In genomic region chr6:83555972-83556371, GRCm38 (mm10) we compare ENCODE assay signal across 19 mouse cellular contexts. TPM values are rescaled to one million over a fixed set of nuclear protein-coding genes. Genes with fewer than 3 reads are reported as not detected.
"Had no signal": no experiment of that assay in that cellular context is flagged by ENCODE, and none has a peak within 500 bp of the region (broad histone marks: within the 10 kb centered on the region; RNA-seq: fewer than 3 reads in every experiment).

No protein-coding gene starts in this region.

- H3K9me3 ChIP-seq: lung, embryonic 15.5 days; megakaryocyte, embryonic 14.5 days; midbrain, embryonic 13.5 days; midbrain, embryonic 15.5 days; neural tube, embryonic 12.5 days; stomach, embryonic 15.5 days had no signal

- H3K27me3 ChIP-seq: lung, embryonic 15.5 days; megakaryocyte, embryonic 14.5 days; midbrain, embryonic 13.5 days; midbrain, embryonic 15.5 days; neural tube, embryonic 12.5 days; stomach, embryonic 15.5 days had no signal

- ATAC-seq: lung, postnatal 0 days; midbrain, embryonic 13.5 days; midbrain, embryonic 15.5 days had no signal

- H3K4me2 ChIP-seq: lung, embryonic 15.5 days; midbrain, embryonic 11.5 days; midbrain, embryonic 13.5 days; midbrain, embryonic 15.5 days; neural tube, embryonic 12.5 days; stomach, embryonic 15.5 days had no signal

- H3K9ac ChIP-seq: lung, embryonic 15.5 days; midbrain, embryonic 13.5 days; midbrain, embryonic 15.5 days; neural tube, embryonic 12.5 days; stomach, embryonic 15.5 days had no signal

- H3K27ac ChIP-seq: lung, embryonic 15.5 days; macrophage; midbrain, embryonic 13.5 days; midbrain, embryonic 15.5 days; neural tube, embryonic 12.5 days; stomach, embryonic 15.5 days; stomach, postnatal 0 days had no signal

- H3K4me1 ChIP-seq: lung, embryonic 15.5 days; megakaryocyte, embryonic 14.5 days; midbrain, embryonic 13.5 days; midbrain, embryonic 15.5 days; neural tube, embryonic 12.5 days; stomach, embryonic 15.5 days had no signal

- DNase-seq: lung, postnatal 14 days; lung, postnatal 36 days; right cerebral cortex, postnatal 14 days; thymus, adult 2 months; thymus, postnatal 25 days; thymus, postnatal 4 days had no signal

- H3K4me3 ChIP-seq: lung, embryonic 15.5 days; megakaryocyte, embryonic 14.5 days; midbrain, embryonic 13.5 days; midbrain, embryonic 15.5 days; neural tube, embryonic 12.5 days; stomach, embryonic 15.5 days had no signal

RNA-seq across cellular contexts. Expression of gene Actg2, which starts 19.9 kb away (rescaled TPM):
- total RNA-seq: megakaryocyte progenitor cell, adult 5-6 weeks; monocyte, adult 5-6 weeks; neutrophil, adult 5-6 weeks had no signal
- polyA plus RNA-seq: macrophage had no signal
